Mouse (Mus musculus): ENCODE results near the gene AW549877. TPM values are rescaled to one million over a fixed set of nuclear protein-coding genes. Genes with fewer than 3 reads are reported as not detected.

The AW549877 gene
- 45.0 TPM for total RNA-seq (2023)

GRCm38 (mm10) chr15:3995448-3996266 lies at the start of gene AW549877:
AW549877 (minus strand) TSS chr15:3995744.

GRCm38 (mm10) chr15:4026231-4026773 lies 30.8 kb upstream of the AW549877 start, which contains the start of gene Oxct1:
Oxct1 (plus strand) TSS chr15:4026383.

GRCm38 (mm10) chr15:3979061-3979848 lies 16.3 kb downstream of the AW549877 start, which contains the start of gene Fbxo4:
Fbxo4 (minus strand) TSS chr15:3979573.

Other genes starting within 250 kb of the AW549877 start
- 14.3 TPM for gene Fbxo4, start 16.2 kb downstream of the AW549877 start, total RNA-seq (2023)
- 75.1 TPM for gene Oxct1, start 30.6 kb upstream of the AW549877 start, total RNA-seq (2023)

All from CD8-positive naive resting alpha-beta T cell, adult 57 days (primary cell).